Mouse (Mus musculus): ENCODE data around the gene Slc8b1. TPM values are rescaled to one million over a fixed set of nuclear protein-coding genes. Genes with fewer than 3 reads are reported as not detected.

Slc8b1 gene
- polyA plus RNA-seq, 1 experiment, result 19.6 TPM

- Histone ChIP-seq H3K4me2 (ENCODE audit: low read depth) (peak overlapping the region; percentile 93), H3K27me3 (ENCODE audit: control insufficient read depth, insufficient read depth, insufficient read length) (no peaks in the 10 kb centered on the region), H3K79me2 (ENCODE audit: control insufficient read depth, insufficient read depth) (peaks cover 19% of the 10 kb centered on the region), H3K4me3 (peak overlapping the region; percentile 47), H3ac (ENCODE audit: control insufficient read depth, insufficient read length) (peak overlapping the region; percentile 86), H3K36me3 (ENCODE audit: control insufficient read depth, insufficient read depth) (no peaks in the 10 kb centered on the region)
- TF ChIP-seq TCF12 (IDR thresholded peaks at IDR 0.05; ENCODE audit: insufficient read depth, poor library complexity, severe bottlenecking), result no peak
- TF ChIP-seq POLR2AphosphoS2 (IDR thresholded peaks at IDR 0.05; ENCODE audit: insufficient read length, low read depth), result no peak
- TF ChIP-seq E2F4 (IDR thresholded peaks at IDR 0.05; ENCODE audit: insufficient read depth), result no peak
- no peak for TF ChIP-seq SRF (IDR thresholded peaks at IDR 0.05; ENCODE audit: control insufficient read depth, insufficient read length, low read depth)
- no peak for TF ChIP-seq REST (IDR thresholded peaks at IDR 0.05; ENCODE audit: insufficient read depth, insufficient read length)
These were observed 8.8 kb upstream of the Slc8b1 start for GRCm38 (mm10) chr5:120502147-120502621.

- no peaks in the 10 kb centered on the region for H3K27me3 ChIP-seq (ENCODE audit: control insufficient read depth, insufficient read depth, insufficient read length)
- H3K4me2 ChIP-seq (ENCODE audit: low read depth), result peak overlapping the region; percentile 93
- no peak for TF ChIP-seq TCF3 (IDR thresholded peaks at IDR 0.05; ENCODE audit: insufficient read length, low read depth)
- no peak for TF ChIP-seq POLR2AphosphoS2 (IDR thresholded peaks at IDR 0.05; ENCODE audit: insufficient read length, low read depth)
- no peak for TF ChIP-seq MYOD1 (IDR thresholded peaks at IDR 0.05; ENCODE audit: control insufficient read depth in 1 of 3, insufficient read length in 2 of 3, low read depth in 2 of 3)
- no peak for TF ChIP-seq SRF (IDR thresholded peaks at IDR 0.05; ENCODE audit: control insufficient read depth, insufficient read length, low read depth)
- TF ChIP-seq POLR2A (IDR thresholded peaks at IDR 0.05; ENCODE audit: insufficient read length, low read depth), result no peak
- no peak for TF ChIP-seq CEBPB (IDR thresholded peaks at IDR 0.05; ENCODE audit: insufficient read depth, poor library complexity, severe bottlenecking)
- no peak for TF ChIP-seq TCF12 (IDR thresholded peaks at IDR 0.05; ENCODE audit: insufficient read depth, poor library complexity, severe bottlenecking)
- no peak for TF ChIP-seq MYOG (IDR thresholded peaks at IDR 0.05; ENCODE audit: control insufficient read depth in 1 of 3, insufficient read depth in 1 of 3, insufficient read length in 2 of 3, low read depth in 2 of 3)
- TF ChIP-seq E2F4 (IDR thresholded peaks at IDR 0.05; ENCODE audit: insufficient read depth), result no peak
- no peak for TF ChIP-seq MAX (IDR thresholded peaks at IDR 0.05; ENCODE audit: low read depth)
- no peaks in the 10 kb centered on the region for H3K36me3 ChIP-seq (ENCODE audit: control insufficient read depth, insufficient read depth)
- H3ac ChIP-seq (ENCODE audit: control insufficient read depth, insufficient read length), result peak overlapping the region; percentile 86
- H3K79me2 ChIP-seq (ENCODE audit: control insufficient read depth, insufficient read depth), result peaks cover 19% of the 10 kb centered on the region
- peak overlapping the region; percentile 47 for H3K4me3 ChIP-seq
These were observed 8.3 kb upstream of the Slc8b1 start for GRCm38 (mm10) chr5:120502675-120503143.

GRCm38 (mm10) chr5:120503144-120503795 lies 7.7 kb upstream of the Slc8b1 start, which contains the start of gene Plbd2:
Gene Plbd2 (minus strand): TSS chr5:120503625.
- TF ChIP-seq E2F4 (IDR thresholded peaks at IDR 0.05; ENCODE audit: insufficient read depth) (no peak), USF1 (IDR thresholded peaks at IDR 0.05; ENCODE audit: low read depth) (peak; percentile 68), MYOG (IDR thresholded peaks at IDR 0.05; ENCODE audit: control insufficient read depth in 1 of 3, insufficient read depth in 1 of 3, insufficient read length in 2 of 3, low read depth in 2 of 3) (peak in 2 of 3 experiments; percentile 8 to 10), MYOD1 (IDR thresholded peaks at IDR 0.05; ENCODE audit: control insufficient read depth in 1 of 3, insufficient read length in 2 of 3, low read depth in 2 of 3) (peak in 1 of 3 experiments; percentile 25), CEBPB (IDR thresholded peaks at IDR 0.05; ENCODE audit: insufficient read depth, poor library complexity, severe bottlenecking) (no peak), POLR2AphosphoS2 (IDR thresholded peaks at IDR 0.05; ENCODE audit: insufficient read length, low read depth) (peak; percentile 80), SRF (IDR thresholded peaks at IDR 0.05; ENCODE audit: control insufficient read depth, insufficient read length, low read depth) (no peak), POLR2A (IDR thresholded peaks at IDR 0.05; ENCODE audit: insufficient read length, low read depth) (peak; percentile 90), TCF12 (IDR thresholded peaks at IDR 0.05; ENCODE audit: insufficient read depth, poor library complexity, severe bottlenecking) (no peak), MAX (IDR thresholded peaks at IDR 0.05; ENCODE audit: low read depth) (no peak), REST (IDR thresholded peaks at IDR 0.05; ENCODE audit: insufficient read depth, insufficient read length) (no peak)
- peak within 1 kb of the TSS; percentile 93 for H3K4me2 ChIP-seq (ENCODE audit: low read depth)
- peak within 1 kb of the TSS; percentile 47 for H3K4me3 ChIP-seq
- H3ac ChIP-seq (ENCODE audit: control insufficient read depth, insufficient read length), result peak within 1 kb of the TSS; percentile 86
- no peaks in the 10 kb centered on the region for H3K27me3 ChIP-seq (ENCODE audit: control insufficient read depth, insufficient read depth, insufficient read length)
- peaks cover 19% of the 10 kb centered on the region for H3K79me2 ChIP-seq (ENCODE audit: control insufficient read depth, insufficient read depth)
- H3K36me3 ChIP-seq (ENCODE audit: control insufficient read depth, insufficient read depth), result no peaks in the 10 kb centered on the region

- no peaks in the 10 kb centered on the region for H3K36me3 ChIP-seq (ENCODE audit: control insufficient read depth, insufficient read depth)
- TF ChIP-seq SRF (IDR thresholded peaks at IDR 0.05; ENCODE audit: control insufficient read depth, insufficient read length, low read depth) (no peak), TCF12 (IDR thresholded peaks at IDR 0.05; ENCODE audit: insufficient read depth, poor library complexity, severe bottlenecking) (no peak), POLR2AphosphoS2 (IDR thresholded peaks at IDR 0.05; ENCODE audit: insufficient read length, low read depth) (no peak), CEBPB (IDR thresholded peaks at IDR 0.05; ENCODE audit: insufficient read depth, poor library complexity, severe bottlenecking) (no peak), MYOG (IDR thresholded peaks at IDR 0.05; ENCODE audit: control insufficient read depth in 1 of 3, insufficient read depth in 1 of 3, insufficient read length in 2 of 3, low read depth in 2 of 3) (no peak), MAX (IDR thresholded peaks at IDR 0.05; ENCODE audit: low read depth) (no peak), POLR2A (IDR thresholded peaks at IDR 0.05; ENCODE audit: insufficient read length, low read depth) (no peak), E2F4 (IDR thresholded peaks at IDR 0.05; ENCODE audit: insufficient read depth) (no peak), MYOD1 (IDR thresholded peaks at IDR 0.05; ENCODE audit: control insufficient read depth in 1 of 3, insufficient read length in 2 of 3, low read depth in 2 of 3) (no peak), USF1 (IDR thresholded peaks at IDR 0.05; ENCODE audit: low read depth) (no peak), REST (IDR thresholded peaks at IDR 0.05; ENCODE audit: insufficient read depth, insufficient read length) (no peak), TCF3 (IDR thresholded peaks at IDR 0.05; ENCODE audit: insufficient read length, low read depth) (no peak)
- no peaks in the 10 kb centered on the region for H3K27me3 ChIP-seq (ENCODE audit: control insufficient read depth, insufficient read depth, insufficient read length)
- H3K4me2 ChIP-seq (ENCODE audit: low read depth), result peak overlapping the region; percentile 31
- no peak overlapping the region for H3K4me3 ChIP-seq
- H3K79me2 ChIP-seq (ENCODE audit: control insufficient read depth, insufficient read depth), result peaks cover 9% of the 10 kb centered on the region
- no peak overlapping the region for H3ac ChIP-seq (ENCODE audit: control insufficient read depth, insufficient read length)
These were observed 5.6 kb upstream of the Slc8b1 start for GRCm38 (mm10) chr5:120505368-120505767.
